Comparison of ENCODE assay signal across 11 mouse cellular contexts in genomic region chr13:107607294-107607693, GRCm38 (mm10).
DNase-seq lines count a peak whose midpoint lies in the region; ATAC-seq and TF ChIP-seq lines count a peak whose summit lies in the region.
"Had no signal": no experiment of that assay in that cellular context is flagged by ENCODE, and none has a peak within 500 bp of the region (broad histone marks: within the 10 kb centered on the region; RNA-seq: fewer than 3 reads in every experiment).

No protein-coding gene starts in this region.

- no peak overlapping the region for H3K4me2 ChIP-seq in lung, embryonic 15.5 days
- H3K4me2 ChIP-seq: liver, embryonic 15.5 days had no signal

- ATAC-seq in lung, embryonic 15.5 days (ENCODE audit: borderline replicate concordance, extremely low read depth, low FRiP score, low TSS enrichment) = peak; percentile 35; the same call in 1 of the 2 replicates

- no peaks in the 10 kb centered on the region for H3K36me3 ChIP-seq in lung, embryonic 15.5 days
- no peaks in the 10 kb centered on the region for H3K36me3 ChIP-seq in liver, adult 2 months (ENCODE audit: control insufficient read depth, insufficient read depth, low read length)
- H3K36me3 ChIP-seq: liver, embryonic 15.5 days had no signal

- no peaks in the 10 kb centered on the region for H3K4me1 ChIP-seq in lung, embryonic 15.5 days
- H3K4me1 ChIP-seq in liver, adult 2 months (ENCODE audit: control insufficient read depth, insufficient read depth, low read length) = no peaks in the 10 kb centered on the region
- H3K4me1 ChIP-seq: liver, embryonic 15.5 days had no signal

- WGBS in lung, embryonic 15.5 days = 74% methylated on average over 4 of the region's 4 CpGs
- 70% methylated on average over 4 of the region's 4 CpGs for WGBS in liver, adult 2 months

- no peak overlapping the region for H3K9ac ChIP-seq in lung, embryonic 15.5 days
- no peak overlapping the region for H3K9ac ChIP-seq in liver, adult 2 months (ENCODE audit: low read depth, low read length)
- H3K9ac ChIP-seq: liver, embryonic 15.5 days had no signal

- DNase-seq in adrenal gland, adult 8-10 months = peak; percentile 14
- no peak for DNase-seq in adrenal gland, postnatal 10 days
- no peak for DNase-seq in lung, postnatal 4 days
- DNase-seq in liver, adult 2 months (ENCODE audit: extremely low read depth, low read depth, low spot score) = peak; percentile 32
- peak; percentile 32 for DNase-seq in skeletal muscle tissue, adult 2 months (ENCODE audit: low read depth, low spot score)
- DNase-seq in left cerebral cortex, adult 18-20 months (ENCODE audit: low spot score in 2 of 2) = no peak
- no peak for DNase-seq in cerebellum, postnatal 4 days (ENCODE audit: low spot score in 2 of 2)
- DNase-seq: gastrocnemius, postnatal 10 days; right cerebral cortex, postnatal 4 days had no signal

- H3K27ac ChIP-seq in lung, embryonic 15.5 days = no peak overlapping the region
- peak overlapping the region; percentile 21; the same call in 1 of the 2 replicates for H3K27ac ChIP-seq in liver, adult 2 months (replicated peaks; ENCODE audit: insufficient read depth, low read depth, low read length)
- H3K27ac ChIP-seq: liver, embryonic 15.5 days had no signal

- no peaks in the 10 kb centered on the region for H3K9me3 ChIP-seq in lung, embryonic 15.5 days
- H3K9me3 ChIP-seq: liver, embryonic 15.5 days had no signal

- no peak for TF ChIP-seq POLR2A in liver, adult 2 months (IDR thresholded peaks at IDR 0.05; ENCODE audit: extremely low read depth, insufficient read depth, low read length)

- no peaks in the 10 kb centered on the region for H3K27me3 ChIP-seq in lung, embryonic 15.5 days
- no peaks in the 10 kb centered on the region for H3K27me3 ChIP-seq in liver, adult 2 months (ENCODE audit: control insufficient read depth, insufficient read depth, low read length)
- H3K27me3 ChIP-seq: liver, embryonic 15.5 days had no signal

- no peak overlapping the region for H3K4me3 ChIP-seq in lung, embryonic 15.5 days
- H3K4me3 ChIP-seq in liver, adult 2 months (ENCODE audit: insufficient read depth, low read depth, low read length) = no peak overlapping the region
- H3K4me3 ChIP-seq: liver, embryonic 15.5 days had no signal

- no peak for TF ChIP-seq CTCF in liver, adult 2 months (IDR thresholded peaks at IDR 0.05; ENCODE audit: low read depth, low read length)

- no peaks in the 10 kb centered on the region for H3K79me2 ChIP-seq in liver, adult 2 months (ENCODE audit: control insufficient read depth, insufficient read depth, low read length)

Comparison
In these comparisons a context has a peak if more than half of its experiments do, and no peak if none do; other contexts are left out.
1. DNase-seq: peak in adrenal gland, adult 8-10 months (single experiment), liver, adult 2 months (single experiment) and skeletal muscle tissue, adult 2 months (single experiment); none in adrenal gland, postnatal 10 days (single experiment), lung, postnatal 4 days (0 of 2), left cerebral cortex, adult 18-20 months (0 of 2) and cerebellum, postnatal 4 days (0 of 2).